Comparison of ENCODE assay signal across 8 mouse cellular contexts in genomic region chr2:147876708-147877542, GRCm38 (mm10).
DNase-seq lines count a peak whose midpoint lies in the region; ATAC-seq and TF ChIP-seq lines count a peak whose summit lies in the region.

No protein-coding gene starts in this region.

- intact Hi-C loops in heart, postnatal 36 days (cut with DNase I): no loop called here

- H3K4me1 ChIP-seq in heart, embryonic 10.5 days: peaks cover 7% of the 10 kb centered on the region; the same call in 1 of the 2 replicates
- 0 out of 2 replicates have a peak, but pooled peaks cover 2% of the 10 kb centered on the region for H3K4me1 ChIP-seq in liver, embryonic 13.5 days (replicated peaks)
- peaks cover 6% of the 10 kb centered on the region; the same call in 1 of the 2 replicates for H3K4me1 ChIP-seq in stomach, postnatal 0 days (replicated peaks; ENCODE audit: control insufficient read depth, insufficient read depth)

- TF ChIP-seq EP300 in stomach, postnatal 0 days (optimal IDR thresholded peaks at IDR 0.05): no peak

- H3K27ac ChIP-seq in heart, embryonic 10.5 days: no peak overlapping the region
- H3K27ac ChIP-seq in liver, embryonic 13.5 days: no peak overlapping the region
- no peak overlapping the region for H3K27ac ChIP-seq in stomach, postnatal 0 days (replicated peaks)

- no peaks in the 10 kb centered on the region for H3K36me3 ChIP-seq in heart, embryonic 10.5 days
- H3K36me3 ChIP-seq in liver, embryonic 13.5 days: no peaks in the 10 kb centered on the region
- no peaks in the 10 kb centered on the region for H3K36me3 ChIP-seq in stomach, postnatal 0 days (ENCODE audit: control insufficient read depth, insufficient read depth, low read length)

- no peak for TF ChIP-seq CTCF in stomach, postnatal 0 days (IDR thresholded peaks at IDR 0.05; ENCODE audit: low read depth)

- H3K27me3 ChIP-seq in heart, embryonic 10.5 days (ENCODE audit: insufficient read depth, poor library complexity, severe bottlenecking): peaks cover 9% of the 10 kb centered on the region; the same call in 1 of the 2 replicates
- no peaks in the 10 kb centered on the region for H3K27me3 ChIP-seq in liver, embryonic 13.5 days
- no peaks in the 10 kb centered on the region for H3K27me3 ChIP-seq in stomach, postnatal 0 days (ENCODE audit: control insufficient read depth, insufficient read depth, low read length)

- no peak overlapping the region for H3K9ac ChIP-seq in liver, embryonic 13.5 days
- 0 out of 2 replicates have a peak overlapping the region, but pooled peaks have one; percentile 35 for H3K9ac ChIP-seq in stomach, postnatal 0 days (ENCODE audit: low read length)

- 17% methylated on average over 19 of the region's 19 CpGs for WGBS in heart, embryonic 10.5 days
- WGBS in liver, embryonic 13.5 days (ENCODE audit: insufficient replicate concordance): 14% methylated on average over 19 of the region's 19 CpGs
- 2% methylated on average over 19 of the region's 19 CpGs for WGBS in stomach, postnatal 0 days

- DNase-seq in heart, embryonic 10.5 days (ENCODE audit: low spot score): no peak
- no peak for DNase-seq in heart, postnatal 36 days
- peak; percentile 22 for DNase-seq in right cerebral cortex, postnatal 4 days
- no peak for DNase-seq in right cerebral cortex, postnatal 25 days
- no peak for DNase-seq in liver, embryonic 13.5 days
- DNase-seq in stomach, postnatal 0 days (ENCODE audit: low spot score): peak; percentile 17
- DNase-seq in thymus, postnatal 36 days: no peak
- no peak for DNase-seq in urinary bladder, postnatal 25 days (ENCODE audit: low spot score)

- no peak for ATAC-seq in liver, embryonic 13.5 days (ENCODE audit: low read depth)
- no peak for ATAC-seq in stomach, postnatal 0 days (ENCODE audit: low FRiP score, low TSS enrichment)

- H3K9me3 ChIP-seq in heart, embryonic 10.5 days: no peaks in the 10 kb centered on the region
- no peaks in the 10 kb centered on the region for H3K9me3 ChIP-seq in liver, embryonic 13.5 days (replicated peaks)
- H3K9me3 ChIP-seq in stomach, postnatal 0 days (ENCODE audit: control insufficient read depth, low read length): no peaks in the 10 kb centered on the region

- H3K4me2 ChIP-seq in liver, embryonic 13.5 days: peak overlapping the region; percentile 53
- H3K4me2 ChIP-seq in stomach, postnatal 0 days (replicated peaks; ENCODE audit: low read depth): peak overlapping the region; percentile 65

- peak overlapping the region; percentile 55 for H3K4me3 ChIP-seq in heart, embryonic 10.5 days
- peak overlapping the region; percentile 42 for H3K4me3 ChIP-seq in liver, embryonic 13.5 days (replicated peaks)
- H3K4me3 ChIP-seq in stomach, postnatal 0 days (ENCODE audit: low read depth, low read length): peak overlapping the region; percentile 38

Comparison
In these comparisons a context has a peak if more than half of its experiments do, and no peak if none do; other contexts are left out.
1. DNase-seq: peak in right cerebral cortex, postnatal 4 days (single experiment) and stomach, postnatal 0 days (single experiment); none in heart, embryonic 10.5 days (single experiment), heart, postnatal 36 days (0 of 2), right cerebral cortex, postnatal 25 days (single experiment), liver, embryonic 13.5 days (single experiment), thymus, postnatal 36 days (0 of 2) and urinary bladder, postnatal 25 days (single experiment).
2. Peak in every context shown above with its lines, with median percentiles within 50 percentile points of each other: H3K4me3 ChIP-seq.